Mouse (Mus musculus) midbrain, embryonic 14.5 days (tissue): ENCODE data around the gene Ptges2. TPM values are rescaled to one million over a fixed set of nuclear protein-coding genes. Genes with fewer than 3 reads are reported as not detected.

Experiments used
- ATAC-seq: fragments of 200-750 bp; cut with Nextera tagmentation; 2 replicates; pipeline ENCODE4 v1.8.0; 2017; ENCODE audit warnings: moderate number of reproducible peaks, moderate library complexity; ENCODE audit not compliant: low FRiP score, low TSS enrichment
- DNase-seq: peaks from one replicate; pipeline ENCODE4 v3.0.0-alpha.2; 2015
- H3K27ac ChIP-seq: fragments of 300-500 bp; sonication (generic); replicated peaks from 2 replicates; pipeline ENCODE4 v1.5.1; 2014; ENCODE audit warnings: mild to moderate bottlenecking, low read depth, low read length, moderate library complexity
- H3K27me3 ChIP-seq: fragments of 300-500 bp; sonication (generic); 2 replicates; pipeline ENCODE4 v1.6.1; 2014; ENCODE audit warnings: low read length, control low read depth, mixed read lengths; ENCODE audit not compliant: control insufficient read depth, insufficient read depth
- H3K36me3 ChIP-seq: fragments of 300-500 bp; sonication (generic); 2 replicates; pipeline ENCODE4 v1.6.1; 2014; ENCODE audit warnings: low read length, control low read depth; ENCODE audit not compliant: control insufficient read depth, insufficient read depth
- H3K4me1 ChIP-seq: fragments of 300-500 bp; sonication (generic); 2 replicates; pipeline ENCODE4 v1.6.1; 2014; ENCODE audit warnings: mild to moderate bottlenecking, antibody characterized with exemption, low read length, control low read depth; ENCODE audit not compliant: control insufficient read depth, insufficient read depth
- H3K4me2 ChIP-seq: fragments of 300-500 bp; sonication (generic); 2 replicates; pipeline ENCODE4 v1.6.1; 2014; ENCODE audit warnings: mild to moderate bottlenecking, low read length, moderate library complexity
- H3K4me3 ChIP-seq: fragments of 300-500 bp; sonication (generic); replicated peaks from 2 replicates; pipeline ENCODE4 v1.5.1; 2014; ENCODE audit warnings: low read depth, low read length
- H3K9ac ChIP-seq: fragments of 300-500 bp; sonication (generic); replicated peaks from 2 replicates; pipeline ENCODE4 v1.6.1; 2014; ENCODE audit warnings: mild to moderate bottlenecking, low read length, moderate library complexity
- H3K9me3 ChIP-seq: fragments of 300-500 bp; sonication (generic); 2 replicates; pipeline ENCODE4 v1.6.1; 2016; ENCODE audit warnings: low read length, control low read depth, mixed read lengths; ENCODE audit not compliant: control insufficient read depth
- WGBS: fragments of 180-500 bp; shearing (Covaris S2); extraction: QIAGEN DNeasy Blood & Tissue Kit; methylation state at CpG from one replicate; pipeline ENCODE4 v1.1.7; 2014; 5-methylcytosine and 5-hydroxymethylcytosine counted together
- polyA plus RNA-seq: library from polyadenylated mRNA; unstranded; fragments of >200 nt; fragmentation: Nextera tagmentation; extraction: Ambion mirVana; gene quantifications from 2 replicates; pipeline ENCODE4 v1.2.1, GENCODE M21; 2014

The Ptges2 gene
- polyA plus RNA-seq, 1 experiment from 2014 or later = 46.2 TPM

- H3K4me3 ChIP-seq = no peak overlapping the region
- 0 out of 2 replicates have a peak overlapping the region, but pooled peaks have one; percentile 67 for H3K27ac ChIP-seq
- peaks cover 43% of the 10 kb centered on the region for H3K4me1 ChIP-seq
- DNase-seq (no peak), ATAC-seq (no peak)
- peaks cover 18% of the 10 kb centered on the region for H3K36me3 ChIP-seq
- no peaks in the 10 kb centered on the region for H3K27me3 ChIP-seq
- no peaks in the 10 kb centered on the region for H3K9me3 ChIP-seq
- WGBS = 34% methylated on average over 3 of the region's 3 CpGs
- H3K4me2 ChIP-seq = no peak overlapping the region
- H3K9ac ChIP-seq = no peak overlapping the region
Observed at GRCm38 (mm10) chr2:32424796-32425195, 29.1 kb downstream of the Ptges2 start.

DNA sequence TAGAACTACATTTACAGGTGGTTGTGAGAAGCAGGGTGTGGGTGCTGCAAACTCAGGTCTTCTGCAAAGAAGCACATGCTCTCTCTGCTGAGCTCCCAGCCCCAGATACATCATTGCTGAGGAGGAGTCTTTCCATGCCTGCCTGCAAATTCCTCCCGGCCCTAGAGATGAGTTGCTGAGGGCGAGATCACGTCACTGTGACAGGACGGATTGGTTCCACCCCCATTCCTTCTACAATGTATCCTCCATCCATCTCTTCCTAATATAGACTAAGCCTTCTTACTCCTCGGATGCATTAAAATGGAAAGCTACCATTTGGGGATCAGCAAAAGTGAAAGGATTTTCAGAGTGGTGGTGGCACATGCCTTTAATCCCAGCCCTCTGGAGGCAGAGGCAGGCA lies 29.9 kb downstream of the Ptges2 start:
- Histone ChIP-seq H3K4me3 (no peak overlapping the region), H3K27ac (no peak overlapping the region), H3K4me1 (peaks cover 51% of the 10 kb centered on the region), H3K9me3 (no peaks in the 10 kb centered on the region), H3K36me3 (peaks cover 10% of the 10 kb centered on the region), H3K9ac (no peak overlapping the region), H3K27me3 (no peaks in the 10 kb centered on the region), H3K4me2 (no peak overlapping the region)
- WGBS = 68% methylated on average over 5 of the region's 5 CpGs
- ATAC-seq (no peak), DNase-seq (no peak)

DNA sequence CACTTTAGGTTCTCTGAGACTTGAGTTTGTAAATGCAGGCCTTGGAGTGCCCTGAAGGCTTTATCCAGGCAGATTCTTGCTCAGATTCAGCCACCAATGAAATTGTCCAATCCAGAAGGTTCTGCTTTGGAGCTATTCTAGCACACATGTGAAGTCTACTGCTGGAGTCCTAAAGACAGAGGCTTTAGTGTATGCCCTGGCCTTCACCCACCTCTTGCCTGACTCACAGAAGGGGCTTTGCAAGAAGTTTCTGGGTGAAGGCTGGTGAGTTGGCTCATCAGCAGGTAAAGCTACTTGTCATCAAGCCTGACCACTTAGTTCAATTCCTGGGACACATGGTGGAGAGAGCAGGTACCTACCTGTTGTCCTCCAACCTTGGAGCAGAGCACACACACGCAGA lies 30.4 kb downstream of the Ptges2 start:
- Histone ChIP-seq H3K4me1 (peaks cover 52% of the 10 kb centered on the region), H3K9ac (no peak overlapping the region), H3K27ac (no peak overlapping the region), H3K9me3 (no peaks in the 10 kb centered on the region), H3K4me2 (no peak overlapping the region), H3K27me3 (no peaks in the 10 kb centered on the region), H3K36me3 (peaks cover 4% of the 10 kb centered on the region; the same call in 1 of the 2 replicates), H3K4me3 (no peak overlapping the region)
- no peak for DNase-seq
- ATAC-seq = no peak
- WGBS = 97% methylated on average over 1 of the region's 1 CpGs

GRCm38 (mm10) chr2:32427720-32428119 lies 32.0 kb downstream of the Ptges2 start:
- ATAC-seq = no peak

DNA sequence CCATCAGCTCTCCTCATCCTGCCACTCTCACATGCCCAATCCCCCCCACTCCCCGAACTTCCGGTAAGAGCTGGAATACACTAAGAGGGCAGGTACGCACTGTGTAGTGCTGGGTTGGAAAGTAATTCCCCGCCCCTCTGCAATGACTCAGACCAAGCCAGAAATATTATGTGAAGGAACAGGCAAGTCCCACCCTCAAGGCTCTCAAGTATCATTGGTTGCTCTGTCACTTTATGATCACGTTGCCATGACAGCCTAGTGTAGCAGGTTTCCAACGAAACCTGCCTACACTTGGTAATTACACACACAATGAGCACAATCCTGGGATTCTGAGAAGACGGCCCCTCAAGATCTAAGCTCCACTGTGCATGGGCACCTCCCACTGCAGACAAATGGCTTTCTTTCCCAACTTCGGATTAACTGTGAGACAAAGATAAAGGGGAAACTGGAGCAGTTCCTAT lies 32.6 kb downstream of the Ptges2 start:
- Histone ChIP-seq H3K4me2 (peak overlapping the region; percentile 91), H3K9me3 (no peaks in the 10 kb centered on the region), H3K9ac (peak overlapping the region; percentile 77), H3K4me1 (peaks cover 54% of the 10 kb centered on the region), H3K4me3 (peak overlapping the region; percentile 57), H3K27ac (peak overlapping the region; percentile 85), H3K36me3 (no peaks in the 10 kb centered on the region), H3K27me3 (no peaks in the 10 kb centered on the region)
- peak; percentile 53 for ATAC-seq
- WGBS = 38% methylated on average over 8 of the region's 8 CpGs
- DNase-seq = peak; percentile 79

More at GRCm38 (mm10) chr2:32427720-32428119, 32.0 kb downstream of the Ptges2 start:
- WGBS = 89% methylated on average over 5 of the region's 5 CpGs
- peak overlapping the region; percentile 85; the same call in 1 of the 2 replicates for H3K27ac ChIP-seq
- no peaks in the 10 kb centered on the region for H3K27me3 ChIP-seq
- H3K9ac ChIP-seq = no peak overlapping the region
- DNase-seq = no peak
- peaks cover 59% of the 10 kb centered on the region for H3K4me1 ChIP-seq
- no peaks in the 10 kb centered on the region for H3K9me3 ChIP-seq
- H3K4me3 ChIP-seq = no peak overlapping the region; the same call in 1 of the 2 replicates
- H3K4me2 ChIP-seq = peak overlapping the region; percentile 91
- H3K36me3 ChIP-seq = no peaks in the 10 kb centered on the region

DNA sequence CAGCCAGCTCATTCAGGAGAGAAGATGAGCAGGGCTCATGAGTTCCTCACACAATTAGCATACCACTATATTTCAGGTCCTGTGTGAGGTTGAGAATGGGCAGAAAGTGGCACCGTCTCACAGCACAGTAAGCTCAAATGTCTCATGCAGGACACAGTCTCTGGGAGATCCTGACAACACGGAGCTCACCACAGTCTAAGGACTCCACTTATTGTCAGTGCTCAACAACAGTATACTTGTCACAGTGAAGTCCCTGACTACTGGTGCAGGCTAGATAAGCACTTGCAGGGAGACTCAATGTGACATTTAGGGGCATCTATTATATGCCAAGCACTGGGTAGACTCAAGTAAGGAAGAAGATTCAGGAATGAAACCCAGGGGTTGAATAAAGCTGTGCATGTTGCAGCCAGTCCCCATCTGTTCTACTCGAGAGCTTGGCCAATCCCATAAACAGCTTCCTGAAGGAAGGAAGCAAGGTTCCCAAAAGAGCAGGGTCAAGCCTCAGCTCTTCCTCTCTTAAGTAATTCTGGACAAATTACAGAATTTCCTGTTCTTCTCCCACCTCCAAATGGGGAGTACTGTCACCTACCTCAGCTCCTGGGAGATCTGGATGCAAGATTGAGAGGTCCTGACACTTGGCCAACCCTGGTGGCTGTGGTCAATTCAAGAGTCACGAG lies 33.7 kb downstream of the Ptges2 start:
- Histone ChIP-seq H3K4me1 (peaks cover 43% of the 10 kb centered on the region), H3K27me3 (no peaks in the 10 kb centered on the region), H3K9me3 (no peaks in the 10 kb centered on the region), H3K9ac (peak overlapping the region; percentile 77), H3K4me3 (peak overlapping the region; percentile 57), H3K36me3 (no peaks in the 10 kb centered on the region), H3K27ac (peak overlapping the region; percentile 85), H3K4me2 (peak overlapping the region; percentile 91)
- DNase-seq = no peak
- 85% methylated on average over 4 of the region's 4 CpGs for WGBS
- ATAC-seq = no peak

GRCm38 (mm10) chr2:32430701-32431676 lies 35.3 kb downstream of the Ptges2 start:
- H3K9me3 ChIP-seq = no peaks in the 10 kb centered on the region

DNA sequence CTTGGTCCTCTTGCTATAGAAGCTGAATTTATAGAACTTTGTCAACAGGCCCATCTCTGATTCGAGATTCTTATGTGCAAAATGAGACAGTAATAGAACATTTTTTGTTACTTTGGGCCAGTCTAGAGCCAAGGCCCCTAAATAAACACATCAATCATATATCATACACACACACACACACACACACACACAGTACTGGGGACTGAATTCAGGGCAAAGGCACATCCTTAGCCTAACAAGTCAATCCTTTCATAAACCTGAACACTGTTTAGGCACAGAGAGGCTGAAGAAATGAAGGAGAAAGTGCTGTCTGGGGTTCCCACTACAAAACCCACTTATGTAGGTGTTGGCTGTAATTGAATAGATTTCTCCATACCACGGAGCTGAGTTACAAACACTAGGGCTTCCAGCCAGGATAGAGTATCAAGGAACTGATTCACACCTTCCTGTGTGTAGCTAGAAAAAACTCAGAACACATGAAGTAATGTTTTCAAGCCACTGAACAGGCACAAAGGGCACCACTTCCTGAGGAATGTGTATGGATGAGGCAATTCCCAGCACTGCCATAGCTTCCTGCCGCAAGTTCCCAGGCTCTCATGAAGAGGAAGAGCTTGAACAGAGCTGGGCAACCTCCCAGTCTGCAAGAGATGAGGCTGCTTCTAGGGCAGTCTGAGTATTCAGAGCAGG lies 41.1 kb downstream of the Ptges2 start:
- Histone ChIP-seq H3K9ac (no peak overlapping the region), H3K27ac (0 out of 2 replicates have a peak overlapping the region, but pooled peaks have one; percentile 41), H3K4me1 (peaks cover 6% of the 10 kb centered on the region; the same call in 1 of the 2 replicates), H3K4me3 (no peak overlapping the region), H3K9me3 (no peaks in the 10 kb centered on the region), H3K4me2 (no peak overlapping the region), H3K36me3 (no peaks in the 10 kb centered on the region), H3K27me3 (no peaks in the 10 kb centered on the region)
- ATAC-seq (no peak), DNase-seq (no peak)
- WGBS = 78% methylated on average over 3 of the region's 3 CpGs

More at GRCm38 (mm10) chr2:32430701-32431676, 35.3 kb downstream of the Ptges2 start:
- peak overlapping the region; percentile 89 for H3K27ac ChIP-seq
- no peaks in the 10 kb centered on the region for H3K27me3 ChIP-seq
- 5% methylated on average over 18 of the region's 18 CpGs for WGBS
- DNase-seq (peak; percentile 96), ATAC-seq (peak; percentile 95)
- no peaks in the 10 kb centered on the region for H3K36me3 ChIP-seq
- peak overlapping the region; percentile 91 for H3K4me2 ChIP-seq
- peak overlapping the region; percentile 57 for H3K4me3 ChIP-seq
- peak overlapping the region; percentile 77 for H3K9ac ChIP-seq
- H3K4me1 ChIP-seq = peaks cover 43% of the 10 kb centered on the region
